Mouse (Mus musculus) right cerebral cortex, adult 2 months (tissue): ENCODE results near the gene Dtx1.

Experiments used
- DNase-seq, 2 experiments: peaks; one replicate each; pipeline ENCODE4 v3.0.0; 2021 to 2022; ENCODE audit warnings: low spot score in 2 of 2

Dtx1 gene

DNA sequence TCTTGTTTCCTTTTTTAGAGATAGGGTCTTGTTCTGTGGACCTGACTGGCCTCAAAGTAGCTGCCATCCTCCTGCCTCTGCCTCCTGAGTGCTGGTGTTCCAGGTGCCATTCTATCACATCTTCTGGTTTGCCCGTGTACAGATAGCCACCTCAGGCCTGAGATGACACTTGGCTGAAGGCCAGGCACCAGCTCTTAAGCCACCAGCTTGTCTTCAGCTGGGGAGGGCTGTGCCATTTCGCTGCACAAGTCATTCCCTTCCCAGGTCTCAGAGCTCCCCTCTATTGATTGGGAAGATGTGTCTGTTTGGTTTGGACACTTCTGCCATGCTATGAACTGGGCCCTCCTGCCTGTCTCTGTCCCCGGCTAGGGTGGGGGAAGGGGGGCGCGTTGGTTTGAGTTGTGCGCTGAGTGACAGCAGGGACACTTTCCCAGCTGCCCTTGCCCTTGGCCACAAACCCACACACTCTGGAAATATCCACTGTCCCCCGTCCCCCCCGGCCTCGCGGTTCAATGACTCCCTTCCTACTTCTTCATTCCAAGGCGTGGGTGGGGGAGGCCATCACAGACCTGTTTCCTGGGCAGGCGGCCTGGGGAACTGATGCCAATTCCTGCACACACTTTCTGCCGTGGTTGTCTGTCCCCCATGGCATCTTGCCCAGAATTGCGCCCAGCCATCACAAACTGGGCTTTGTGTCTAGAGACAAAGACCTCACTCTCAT is 68.2 kb downstream of the Dtx1 start:
- no peak for DNase-seq

DNA sequence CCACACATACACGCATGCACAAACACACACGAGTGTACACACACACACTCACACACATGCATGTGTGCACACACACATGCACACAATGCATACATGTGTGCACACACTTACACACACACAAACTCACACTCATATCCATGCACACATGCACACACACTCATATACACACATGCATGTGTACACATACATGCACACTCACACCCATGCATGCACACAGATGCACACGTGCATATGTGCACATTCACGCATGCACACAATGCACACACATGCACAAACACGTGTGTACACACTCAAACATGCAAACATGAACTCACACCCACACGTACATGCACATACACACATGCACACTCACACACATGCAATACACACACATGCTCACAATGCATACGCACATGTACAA is 71.6 kb downstream of the Dtx1 start:
- no peak for DNase-seq

DNA sequence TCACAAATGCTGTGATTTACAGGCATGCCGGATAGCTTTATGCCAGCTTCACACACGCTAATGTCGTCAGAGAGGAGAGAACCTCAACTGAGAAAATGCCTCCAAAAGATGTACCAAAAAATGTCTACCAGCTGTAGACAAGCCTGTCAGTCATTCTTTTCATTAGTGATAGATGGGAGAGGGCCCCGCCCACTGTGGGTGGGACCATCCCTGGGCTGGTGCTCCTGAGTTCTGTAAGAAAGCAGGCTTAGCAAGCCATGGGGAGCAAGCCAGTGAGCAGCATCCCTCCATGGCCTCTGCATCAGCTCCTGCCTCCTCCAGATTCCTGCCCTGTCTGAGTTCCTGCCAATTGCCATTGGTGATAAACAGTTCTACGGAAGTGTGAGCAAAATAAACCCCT is 76.1 kb downstream of the Dtx1 start:
- DNase-seq = no peak

DNA sequence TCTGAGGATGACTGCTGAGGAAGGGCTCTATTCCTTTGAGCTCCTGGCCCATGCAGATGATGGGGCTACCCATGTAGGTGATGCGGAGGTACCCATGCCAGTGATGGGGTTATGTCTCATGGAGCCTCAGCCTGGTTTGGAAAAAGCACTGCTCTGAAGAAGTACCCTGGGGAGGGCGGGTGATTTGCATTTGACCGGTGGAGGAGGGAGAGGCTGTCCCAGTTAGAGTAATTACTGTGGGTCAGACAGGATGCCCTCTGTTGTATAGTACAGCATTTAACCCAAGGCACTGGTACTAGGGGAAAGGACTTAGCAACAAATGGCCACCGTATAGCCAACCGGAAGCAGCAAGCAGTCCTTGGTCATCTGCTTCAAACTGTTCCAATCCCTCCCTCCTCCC is 76.9 kb downstream of the Dtx1 start:
- DNase-seq = no peak

GRCm38 (mm10) chr5:120634131-120634530 is 77.6 kb downstream of the Dtx1 start, which contains the start of gene Cfap73:
Cfap73 (minus strand) TSS chr5:120634235.
- no peak for DNase-seq

GRCm38 (mm10) chr5:120631892-120632291 is 79.8 kb downstream of the Dtx1 start:
- no peak for DNase-seq

- no peak for DNase-seq
Observed at GRCm38 (mm10) chr5:120631128-120631527, 80.6 kb downstream of the Dtx1 start.
